8 mouse cellular contexts compared by ENCODE assay signal in the genomic region with DNA sequence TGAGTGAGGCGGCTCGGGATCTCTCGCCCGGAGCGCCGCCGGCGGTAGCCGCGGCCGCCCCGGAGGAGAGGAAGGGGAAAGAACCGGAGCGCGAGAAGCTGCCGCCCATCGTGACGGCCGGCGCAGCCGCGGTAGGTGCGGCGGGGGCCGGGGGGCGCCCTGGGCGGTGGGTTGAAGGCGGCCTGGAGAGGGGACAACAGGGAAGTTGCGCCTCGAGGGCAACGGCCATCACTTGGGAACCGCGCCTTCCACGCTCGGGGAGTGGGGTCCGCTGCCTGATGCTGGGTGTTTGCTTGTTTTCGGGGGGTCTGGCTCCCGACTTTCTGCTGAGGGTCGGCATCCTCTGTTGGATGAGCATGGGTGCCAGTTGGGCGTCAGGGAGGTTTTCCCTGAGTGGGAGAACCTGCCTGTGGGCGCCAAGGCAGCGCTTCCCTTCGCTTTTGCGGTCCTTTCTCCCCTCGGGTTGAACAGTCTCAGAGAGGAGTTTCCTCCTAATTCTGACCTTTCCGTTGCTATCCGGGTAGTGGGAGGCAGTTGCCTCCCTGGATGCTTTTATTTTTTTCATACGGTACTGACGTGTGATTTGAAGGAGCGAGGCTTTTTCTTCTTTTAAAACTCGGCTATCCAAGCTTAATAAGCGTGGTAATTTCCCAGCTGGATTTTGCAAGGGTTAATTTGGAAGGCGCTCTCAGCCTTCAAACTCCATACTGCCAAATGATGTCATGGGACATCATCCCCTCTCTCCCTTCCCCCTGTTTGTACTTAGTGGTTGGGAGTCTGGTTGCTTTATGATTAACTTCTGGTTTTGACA. TPM values are rescaled to one million over a fixed set of nuclear protein-coding genes. Genes with fewer than 3 reads are reported as not detected.
A peak's percentile ranks its signal among the peaks of the same experiment; 100 is the strongest.
DNase-seq lines count a peak whose midpoint lies in the region; ATAC-seq and TF ChIP-seq lines count a peak whose summit lies in the region.

No protein-coding gene starts in this region.

- no peaks in the 10 kb centered on the region for H3K36me3 ChIP-seq in intestine, postnatal 0 days (ENCODE audit: control insufficient read depth, insufficient read depth)
- no peaks in the 10 kb centered on the region for H3K36me3 ChIP-seq in stomach, embryonic 16.5 days (ENCODE audit: control insufficient read depth, insufficient read depth, low read length)

- intact Hi-C loops in gastrocnemius, postnatal 14 days (cut with DNase I; ENCODE audit: low total_unique reads) = no loop called here

- TF ChIP-seq CTCF in intestine, postnatal 0 days (IDR thresholded peaks at IDR 0.05; ENCODE audit: low read depth) = no peak

- peak overlapping the region; percentile 50 for H3K27ac ChIP-seq in intestine, postnatal 0 days (ENCODE audit: low read depth, low read length)
- peak overlapping the region; percentile 79 for H3K27ac ChIP-seq in stomach, embryonic 16.5 days (ENCODE audit: low read length)

- DNase-seq in kidney, adult 11 months = peak; percentile 45
- no peak for DNase-seq in kidney, postnatal 10 days
- DNase-seq in CD8-positive naive resting alpha-beta T cell, adult 2 months (ENCODE audit: low read depth in 2 of 2, low spot score in 2 of 2) = peak; percentile 14 to 20
- peak; percentile 22 for DNase-seq in gastrocnemius, postnatal 14 days
- peak; percentile 24 for DNase-seq in lung, postnatal 14 days

- H3K4me3 ChIP-seq in intestine, postnatal 0 days (ENCODE audit: low read depth, low read length) = peak overlapping the region; percentile 77
- H3K4me3 ChIP-seq in stomach, embryonic 16.5 days (replicated peaks; ENCODE audit: low read length) = peak overlapping the region; percentile 87

- peak; percentile 29 for ATAC-seq in common myeloid progenitor, adult 5-6 weeks (replicated peaks; ENCODE audit: low read depth, poor library complexity, severe bottlenecking)
- ATAC-seq in intestine, postnatal 0 days = peak; percentile 48; the same call in 1 of the 2 replicates
- ATAC-seq in stomach, embryonic 16.5 days (ENCODE audit: insufficient read depth, low FRiP score) = peak; percentile 72

- H3K27me3 ChIP-seq in intestine, postnatal 0 days (replicated peaks; ENCODE audit: control insufficient read depth, insufficient read depth, low read length) = peaks cover 3% of the 10 kb centered on the region; the same call in 1 of the 2 replicates
- H3K27me3 ChIP-seq in stomach, embryonic 16.5 days (ENCODE audit: control insufficient read depth, insufficient read depth, low read length) = no peaks in the 10 kb centered on the region

- peak overlapping the region; percentile 96 for H3K4me2 ChIP-seq in intestine, postnatal 0 days (replicated peaks; ENCODE audit: low read depth)
- H3K4me2 ChIP-seq in stomach, embryonic 16.5 days (ENCODE audit: low read depth, low read length) = peak overlapping the region; percentile 87

- H3K4me1 ChIP-seq in intestine, postnatal 0 days (replicated peaks; ENCODE audit: control insufficient read depth, insufficient read depth, low read length) = no peaks in the 10 kb centered on the region
- H3K4me1 ChIP-seq in stomach, embryonic 16.5 days (ENCODE audit: control insufficient read depth, insufficient read depth, low read length) = no peaks in the 10 kb centered on the region

- H3K9me3 ChIP-seq in intestine, postnatal 0 days (ENCODE audit: control insufficient read depth) = no peaks in the 10 kb centered on the region
- no peaks in the 10 kb centered on the region for H3K9me3 ChIP-seq in stomach, embryonic 16.5 days (replicated peaks; ENCODE audit: control insufficient read depth, low read length)

- peak overlapping the region; percentile 74 for H3K9ac ChIP-seq in intestine, postnatal 0 days (ENCODE audit: low read depth, low read length)
- H3K9ac ChIP-seq in stomach, embryonic 16.5 days (ENCODE audit: low read length) = peak overlapping the region; percentile 93

- under 1% methylated on average over 46 of the region's 53 CpGs for WGBS in intestine, postnatal 0 days
- under 1% methylated on average over 52 of the region's 53 CpGs for WGBS in stomach, embryonic 16.5 days

RNA-seq across cellular contexts. Expression of a gene that starts 0.6 kb away (rescaled TPM):
- total RNA-seq in common myeloid progenitor, adult 5-6 weeks (2017) = 1.6 and 3.1 TPM in 2 replicates
- total RNA-seq in gastrocnemius, postnatal 14 days (2021) = 1 to 10 TPM; 2.8 to 3.4 TPM
- 0.64 and 1.0 TPM in 2 replicates for polyA plus RNA-seq in intestine, postnatal 0 days (2015; fragmentation: Nextera tagmentation; extraction: Ambion mirVana)
- 2.8 and 3.3 TPM in 2 replicates for polyA plus RNA-seq in stomach, embryonic 16.5 days (2015; fragmentation: Nextera tagmentation; extraction: Ambion mirVana)
